Mouse (Mus musculus) activated CD4-positive, CD25-positive, alpha-beta regulatory T cell (primary cell): ENCODE measurements around the gene Fscb. TPM values are rescaled to one million over a fixed set of nuclear protein-coding genes. Genes with fewer than 3 reads are reported as not detected.

Experiments
- polyA plus RNA-seq, 2 experiments: library from polyadenylated mRNA; unstranded; fragments of 100-300 nt; shearing (Covaris generic); gene quantifications; one replicate each; pipeline ENCODE4 v1.2.1; 2017

Fscb gene
- under 1 TPM in 1 of 2 experiments, not detected in 1; 0.11 TPM for polyA plus RNA-seq

GRCm38 (mm10) chr12:64474590-64474989 is at the start of gene Fscb:
TSS of gene Fscb (minus strand) at chr12:64474690.

